Mouse (Mus musculus): ENCODE measurements around the gene Kdm5d.

Kdm5d gene

GRCm38 (mm10) chrY:897393-898227 is at the start of gene Kdm5d:
TSS of gene Kdm5d (plus strand) at chrY:897788.
- DNase-seq (ENCODE audit: extremely low spot score, low read depth, low spot score) = peak; percentile 37

GRCm38 (mm10) chrY:872404-872803 is 25.2 kb upstream of the Kdm5d start:
- DNase-seq (ENCODE audit: extremely low spot score, low read depth, low spot score) = no peak

- no peak for DNase-seq (ENCODE audit: extremely low spot score, low read depth, low spot score)
Measured at GRCm38 (mm10) chrY:872855-873549, 24.6 kb upstream of the Kdm5d start.

All from hindlimb bud, embryonic 11.5 days (tissue).